23 mouse cellular contexts compared by ENCODE assay signal in the genomic region with DNA sequence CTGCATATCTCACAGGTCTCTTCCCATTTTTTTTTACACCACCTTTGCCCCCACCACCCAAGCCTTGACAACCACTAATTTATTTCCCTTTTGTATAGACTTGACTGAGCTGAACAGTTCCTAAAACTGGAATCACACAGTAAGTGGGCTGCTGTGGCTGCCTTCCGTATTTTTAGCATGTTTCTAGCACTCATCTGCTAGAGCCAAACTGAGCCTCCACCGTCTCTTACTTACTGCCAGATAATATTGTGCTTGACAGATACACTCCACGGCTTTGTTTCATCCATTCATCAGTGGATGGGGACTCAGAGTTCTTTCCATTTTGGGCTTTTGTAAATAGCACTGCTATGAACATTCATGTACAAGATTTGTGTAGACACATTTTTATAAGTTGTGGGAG.
DNase-seq lines count a peak whose midpoint lies in the region; ATAC-seq and TF ChIP-seq lines count a peak whose summit lies in the region.
"Had no signal": no experiment of that assay in that cellular context is flagged by ENCODE, and none has a peak within 500 bp of the region (broad histone marks: within the 10 kb centered on the region; RNA-seq: fewer than 3 reads in every experiment).

No protein-coding gene starts in this region.

- no peak for ATAC-seq in heart, embryonic 16.5 days (replicated peaks; ENCODE audit: extremely low read depth, insufficient read depth, low FRiP score)
- no peak for ATAC-seq in midbrain, embryonic 16.5 days
- ATAC-seq in hindbrain, embryonic 12.5 days (ENCODE audit: low FRiP score) = no peak
- ATAC-seq: forebrain, embryonic 16.5 days; hindbrain, embryonic 16.5 days; intestine, postnatal 0 days; midbrain, embryonic 13.5 days had no signal

- H3K36me3 ChIP-seq in heart, embryonic 16.5 days (ENCODE audit: control insufficient read depth, insufficient read depth) = no peaks in the 10 kb centered on the region
- no peaks in the 10 kb centered on the region for H3K36me3 ChIP-seq in heart, embryonic 10.5 days
- no peaks in the 10 kb centered on the region for H3K36me3 ChIP-seq in midbrain, embryonic 16.5 days (ENCODE audit: control insufficient read depth, insufficient read depth, low read length)
- no peaks in the 10 kb centered on the region for H3K36me3 ChIP-seq in hindbrain, embryonic 12.5 days
- H3K36me3 ChIP-seq: embryonic facial prominence, embryonic 10.5 days; lung, embryonic 15.5 days; midbrain, embryonic 13.5 days; neural tube, embryonic 15.5 days had no signal

- H3K4me1 ChIP-seq in heart, embryonic 16.5 days (ENCODE audit: control insufficient read depth, insufficient read depth, low read length) = peaks cover 5% of the 10 kb centered on the region; the same call in 1 of the 2 replicates
- H3K4me1 ChIP-seq in heart, embryonic 10.5 days = no peaks in the 10 kb centered on the region
- peaks cover 14% of the 10 kb centered on the region for H3K4me1 ChIP-seq in olfactory bulb, adult 2 months (ENCODE audit: control insufficient read depth, insufficient read depth, low read length)
- H3K4me1 ChIP-seq in midbrain, embryonic 16.5 days (ENCODE audit: control insufficient read depth, insufficient read depth, low read length) = no peaks in the 10 kb centered on the region
- no peaks in the 10 kb centered on the region for H3K4me1 ChIP-seq in hindbrain, embryonic 12.5 days
- H3K4me1 ChIP-seq: embryonic facial prominence, embryonic 10.5 days; lung, embryonic 15.5 days; midbrain, embryonic 13.5 days; neural tube, embryonic 15.5 days had no signal

- no peak overlapping the region for H3K9ac ChIP-seq in heart, embryonic 16.5 days (ENCODE audit: low read length)
- H3K9ac ChIP-seq in midbrain, embryonic 16.5 days (ENCODE audit: low read depth, low read length) = no peak overlapping the region
- H3K9ac ChIP-seq in hindbrain, embryonic 12.5 days = no peak overlapping the region
- H3K9ac ChIP-seq: lung, embryonic 15.5 days; midbrain, embryonic 13.5 days; neural tube, embryonic 15.5 days had no signal

- no peaks in the 10 kb centered on the region for H3K27me3 ChIP-seq in heart, embryonic 16.5 days (ENCODE audit: control insufficient read depth, insufficient read depth, low read length)
- H3K27me3 ChIP-seq in heart, embryonic 10.5 days (ENCODE audit: insufficient read depth, poor library complexity, severe bottlenecking) = no peaks in the 10 kb centered on the region
- H3K27me3 ChIP-seq in midbrain, embryonic 16.5 days (ENCODE audit: control insufficient read depth, insufficient read depth, low read depth, low read length) = no peaks in the 10 kb centered on the region
- H3K27me3 ChIP-seq in hindbrain, embryonic 12.5 days = no peaks in the 10 kb centered on the region
- H3K27me3 ChIP-seq: lung, embryonic 15.5 days; midbrain, embryonic 13.5 days; neural tube, embryonic 15.5 days had no signal

- no peak for DNase-seq in heart, embryonic 10.5 days (ENCODE audit: low spot score)
- DNase-seq in frontal cortex, postnatal 10 days (ENCODE audit: low spot score in 2 of 2) = peak; percentile 25 to 42
- peak; percentile 6 to 49 for DNase-seq in layer of hippocampus, postnatal 14 days (ENCODE audit: low spot score in 2 of 2)
- DNase-seq in retina, embryonic 14.5 days (ENCODE audit: low spot score) = no peak
- DNase-seq: adrenal gland, adult 2 months; cerebellum, adult 11-12 months; gastrocnemius, postnatal 25 days; thymus, postnatal 4 days had no signal

- no peaks in the 10 kb centered on the region for H3K9me3 ChIP-seq in heart, embryonic 16.5 days (replicated peaks; ENCODE audit: control insufficient read depth, low read length)
- H3K9me3 ChIP-seq in heart, embryonic 10.5 days = no peaks in the 10 kb centered on the region
- no peaks in the 10 kb centered on the region for H3K9me3 ChIP-seq in midbrain, embryonic 16.5 days (replicated peaks; ENCODE audit: control insufficient read depth, low read length, poor library complexity, severe bottlenecking)
- H3K9me3 ChIP-seq in hindbrain, embryonic 12.5 days (replicated peaks) = no peaks in the 10 kb centered on the region
- H3K9me3 ChIP-seq: embryonic facial prominence, embryonic 10.5 days; lung, embryonic 15.5 days; midbrain, embryonic 13.5 days; neural tube, embryonic 15.5 days had no signal

- 0 out of 2 replicates have a peak overlapping the region, but pooled peaks have one; percentile 23 for H3K27ac ChIP-seq in heart, embryonic 16.5 days (ENCODE audit: low read length)
- no peak overlapping the region for H3K27ac ChIP-seq in heart, embryonic 10.5 days
- H3K27ac ChIP-seq in olfactory bulb, adult 2 months (ENCODE audit: insufficient read depth, low read depth, low read length) = 0 out of 2 replicates have a peak overlapping the region, but pooled peaks have one; percentile 53
- no peak overlapping the region for H3K27ac ChIP-seq in midbrain, embryonic 16.5 days (ENCODE audit: low read length)
- no peak overlapping the region for H3K27ac ChIP-seq in hindbrain, embryonic 12.5 days
- H3K27ac ChIP-seq: embryonic facial prominence, embryonic 10.5 days; kidney, postnatal 0 days; lung, embryonic 15.5 days; midbrain, embryonic 13.5 days; neural tube, embryonic 15.5 days had no signal

- 35% methylated on average over 3 of the region's 3 CpGs for WGBS in heart, embryonic 16.5 days
- 58% methylated on average over 3 of the region's 3 CpGs for WGBS in heart, embryonic 10.5 days
- 34% methylated on average over 3 of the region's 3 CpGs for WGBS in olfactory bulb, adult 2 months
- 87% methylated on average over 3 of the region's 3 CpGs for WGBS in midbrain, embryonic 16.5 days
- 83% methylated on average over 3 of the region's 3 CpGs for WGBS in hindbrain, embryonic 12.5 days

- TF ChIP-seq POLR2A in olfactory bulb, adult 2 months (IDR thresholded peaks at IDR 0.05; ENCODE audit: insufficient read depth, low read depth, low read length) = no peak

- H3K4me2 ChIP-seq in heart, embryonic 16.5 days (ENCODE audit: low read depth, low read length) = no peak overlapping the region
- no peak overlapping the region for H3K4me2 ChIP-seq in midbrain, embryonic 16.5 days (ENCODE audit: low read length)
- no peak overlapping the region for H3K4me2 ChIP-seq in hindbrain, embryonic 12.5 days (replicated peaks)
- H3K4me2 ChIP-seq: liver, embryonic 11.5 days; lung, embryonic 15.5 days; midbrain, embryonic 13.5 days; neural tube, embryonic 15.5 days had no signal

- TF ChIP-seq CTCF in olfactory bulb, adult 2 months (IDR thresholded peaks at IDR 0.05; ENCODE audit: insufficient read depth, low read depth, low read length) = no peak

- H3K4me3 ChIP-seq in heart, embryonic 16.5 days (ENCODE audit: low read length) = no peak overlapping the region
- H3K4me3 ChIP-seq in heart, embryonic 10.5 days = no peak overlapping the region
- H3K4me3 ChIP-seq in olfactory bulb, adult 2 months (ENCODE audit: insufficient read depth, low read depth, low read length) = no peak overlapping the region
- H3K4me3 ChIP-seq in midbrain, embryonic 16.5 days (ENCODE audit: low read depth, low read length) = no peak overlapping the region
- H3K4me3 ChIP-seq in hindbrain, embryonic 12.5 days = no peak overlapping the region
- H3K4me3 ChIP-seq: embryonic facial prominence, embryonic 10.5 days; erythroblast, embryonic 14.5 days; lung, embryonic 15.5 days; midbrain, embryonic 13.5 days; myocyte; neural tube, embryonic 15.5 days had no signal

Comparison
In these comparisons a context has a peak if more than half of its experiments do, and no peak if none do; other contexts are left out.
1. H3K27ac ChIP-seq: peak in heart, embryonic 16.5 days (single experiment) and olfactory bulb, adult 2 months (single experiment); none in heart, embryonic 10.5 days (single experiment), midbrain, embryonic 16.5 days (single experiment) and hindbrain, embryonic 12.5 days (single experiment).
2. DNase-seq: peak in frontal cortex, postnatal 10 days (2 of 2) and layer of hippocampus, postnatal 14 days (2 of 2); none in heart, embryonic 10.5 days (single experiment) and retina, embryonic 14.5 days (single experiment).